28 mouse cellular contexts compared by ENCODE assay signal in genomic region chr8:70134931-70135330, GRCm38 (mm10). TPM values are rescaled to one million over a fixed set of nuclear protein-coding genes. Genes with fewer than 3 reads are reported as not detected.
DNase-seq lines count a peak whose midpoint lies in the region; ATAC-seq and TF ChIP-seq lines count a peak whose summit lies in the region.
"Had no signal": no experiment of that assay in that cellular context is flagged by ENCODE, and none has a peak within 500 bp of the region (broad histone marks: within the 10 kb centered on the region; RNA-seq: fewer than 3 reads in every experiment).

No protein-coding gene starts in this region.

- no peak overlapping the region for H3K4me3 ChIP-seq in heart, embryonic 11.5 days (ENCODE audit: low read depth, low read length)
- no peak overlapping the region for H3K4me3 ChIP-seq in heart, embryonic 14.5 days (ENCODE audit: control insufficient read depth in 1 of 2, insufficient read depth in 1 of 2, low read depth in 1 of 2, low read length in 2 of 2)
- peak overlapping the region; percentile 64 for H3K4me3 ChIP-seq in megakaryocyte, embryonic 14.5 days (replicated peaks)
- no peak overlapping the region for H3K4me3 ChIP-seq in myocyte
- no peak overlapping the region for H3K4me3 ChIP-seq in limb, embryonic 10.5 days
- H3K4me3 ChIP-seq: forebrain, embryonic 10.5 days; forebrain, embryonic 13.5 days; hindbrain, embryonic 12.5 days; hindbrain, embryonic 15.5 days had no signal

- H3K79me2 ChIP-seq in myocyte (ENCODE audit: control insufficient read depth, insufficient read depth) = peaks cover 7% of the 10 kb centered on the region

- ATAC-seq in heart, embryonic 11.5 days (replicated peaks; ENCODE audit: insufficient number of reproducible peaks, low FRiP score, low TSS enrichment) = no peak
- ATAC-seq in heart, embryonic 14.5 days (ENCODE audit: insufficient number of reproducible peaks, insufficient read depth, low FRiP score, low read depth) = no peak
- ATAC-seq in megakaryocyte, adult 5-6 weeks (ENCODE audit: poor library complexity, severe bottlenecking) = no peak
- ATAC-seq: CD4-positive, CD25-positive, alpha-beta regulatory T cell, adult 4 months; forebrain, embryonic 13.5 days; forebrain, embryonic 16.5 days; intestine, postnatal 0 days had no signal

- H3K4me2 ChIP-seq in heart, embryonic 11.5 days = no peak overlapping the region
- no peak overlapping the region for H3K4me2 ChIP-seq in heart, embryonic 14.5 days (ENCODE audit: low read length)
- no peak overlapping the region for H3K4me2 ChIP-seq in myocyte (ENCODE audit: low read depth)
- H3K4me2 ChIP-seq: forebrain, embryonic 13.5 days; hindbrain, embryonic 12.5 days; hindbrain, embryonic 15.5 days had no signal

- peaks cover 10% of the 10 kb centered on the region for H3K4me1 ChIP-seq in heart, embryonic 11.5 days (ENCODE audit: control insufficient read depth, insufficient read depth, low read length)
- peaks cover 14 to 28% of the 10 kb centered on the region in 2 experiments for H3K4me1 ChIP-seq in heart, embryonic 14.5 days (ENCODE audit: control insufficient read depth in 2 of 2, insufficient read depth in 2 of 2, low read length in 2 of 2)
- H3K4me1 ChIP-seq in megakaryocyte, embryonic 14.5 days = peaks cover 64% of the 10 kb centered on the region
- peaks cover 22% of the 10 kb centered on the region for H3K4me1 ChIP-seq in limb, embryonic 10.5 days

- H3K27ac ChIP-seq in heart, embryonic 11.5 days (ENCODE audit: low read depth, low read length) = 0 out of 2 replicates have a peak overlapping the region, but pooled peaks have one; percentile 35
- peak overlapping the region; percentile 48 to 49; a peak in 1 of 4 replicates for H3K27ac ChIP-seq in heart, embryonic 14.5 days (replicated peaks in 1 of 2; ENCODE audit: control insufficient read depth in 1 of 2, insufficient read depth in 1 of 2, low read depth in 2 of 2, low read length in 2 of 2)
- no peak overlapping the region for H3K27ac ChIP-seq in limb, embryonic 10.5 days
- H3K27ac ChIP-seq: forebrain, embryonic 10.5 days; forebrain, embryonic 13.5 days; hindbrain, embryonic 12.5 days; hindbrain, embryonic 15.5 days had no signal

- H3K9me3 ChIP-seq in heart, embryonic 11.5 days (replicated peaks; ENCODE audit: control insufficient read depth, low read length) = no peaks in the 10 kb centered on the region
- H3K9me3 ChIP-seq in heart, embryonic 14.5 days (ENCODE audit: control insufficient read depth, low read length) = no peaks in the 10 kb centered on the region
- H3K9me3 ChIP-seq in megakaryocyte, embryonic 14.5 days = no peaks in the 10 kb centered on the region
- no peaks in the 10 kb centered on the region for H3K9me3 ChIP-seq in limb, embryonic 10.5 days (replicated peaks)
- H3K9me3 ChIP-seq: forebrain, embryonic 10.5 days; forebrain, embryonic 13.5 days; hindbrain, embryonic 12.5 days; hindbrain, embryonic 15.5 days had no signal

- peaks cover 18% of the 10 kb centered on the region for H3K36me3 ChIP-seq in heart, embryonic 11.5 days (ENCODE audit: control insufficient read depth, insufficient read depth, low read length)
- peaks cover 53% of the 10 kb centered on the region for H3K36me3 ChIP-seq in heart, embryonic 14.5 days (ENCODE audit: control insufficient read depth, insufficient read depth, low read length)
- peaks cover 52% of the 10 kb centered on the region for H3K36me3 ChIP-seq in megakaryocyte, embryonic 14.5 days (replicated peaks; ENCODE audit: low read length)
- no peaks in the 10 kb centered on the region for H3K36me3 ChIP-seq in myocyte (ENCODE audit: control insufficient read depth, insufficient read depth)
- H3K36me3 ChIP-seq in limb, embryonic 10.5 days = peaks cover 58% of the 10 kb centered on the region

- no peaks in the 10 kb centered on the region for H3K27me3 ChIP-seq in heart, embryonic 11.5 days (ENCODE audit: control insufficient read depth, insufficient read depth, low read length)
- no peaks in the 10 kb centered on the region for H3K27me3 ChIP-seq in heart, embryonic 14.5 days (ENCODE audit: control insufficient read depth, insufficient read depth, low read length)
- H3K27me3 ChIP-seq in megakaryocyte, embryonic 14.5 days (replicated peaks) = no peaks in the 10 kb centered on the region
- H3K27me3 ChIP-seq in myocyte (ENCODE audit: control insufficient read depth, insufficient read depth, insufficient read length) = no peaks in the 10 kb centered on the region
- H3K27me3 ChIP-seq in limb, embryonic 10.5 days (ENCODE audit: low read depth, poor library complexity, severe bottlenecking) = no peaks in the 10 kb centered on the region
- H3K27me3 ChIP-seq: forebrain, embryonic 13.5 days; hindbrain, embryonic 12.5 days; hindbrain, embryonic 15.5 days had no signal

- no peak overlapping the region for H3K9ac ChIP-seq in heart, embryonic 11.5 days (ENCODE audit: low read depth, low read length)
- H3K9ac ChIP-seq in heart, embryonic 14.5 days (ENCODE audit: low read length) = no peak overlapping the region
- H3K9ac ChIP-seq: forebrain, embryonic 13.5 days; hindbrain, embryonic 12.5 days; hindbrain, embryonic 15.5 days had no signal

- no peak for DNase-seq in heart, postnatal 4 days
- DNase-seq in heart, adult 9 months (ENCODE audit: low spot score in 2 of 2) = no peak
- no peak for DNase-seq in limb, embryonic 10.5 days (ENCODE audit: low spot score)
- DNase-seq: adrenal gland, adult 2 months; adrenal gland, postnatal 14 days; cerebellum, adult 11-12 months; cerebellum, adult 8-10 months; cerebellum, postnatal 14 days; gastrocnemius, postnatal 10 days; gastrocnemius, postnatal 36 days; kidney, adult 2 months had no signal

- no peak overlapping the region for H3ac ChIP-seq in myocyte (ENCODE audit: control insufficient read depth, insufficient read length)

- no peak for TF ChIP-seq POLR2A in myocyte (IDR thresholded peaks at IDR 0.05; ENCODE audit: insufficient read length, low read depth)

- 73% methylated on average over 9 of the region's 9 CpGs for WGBS in heart, embryonic 11.5 days (ENCODE audit: insufficient replicate concordance)
- WGBS in heart, embryonic 14.5 days = 66% methylated on average over 9 of the region's 9 CpGs
- WGBS in limb, embryonic 10.5 days = 95% methylated on average over 9 of the region's 9 CpGs

TF ChIP-seq in myocyte, 11 proteins besides CTCF, POLR2A, EP300 and RAD21:
- TF ChIP-seq POLR2AphosphoS2 (IDR thresholded peaks at IDR 0.05; ENCODE audit: insufficient read length, low read depth) (peak; percentile 31), USF1 (IDR thresholded peaks at IDR 0.05; ENCODE audit: low read depth) (no peak)

RNA-seq across cellular contexts. Expression of gene Nr2c2ap, which starts 3.8 kb away (rescaled TPM):
- polyA plus RNA-seq in heart, embryonic 11.5 days (2014; fragmentation: Nextera tagmentation; extraction: Ambion mirVana) = 17.0 and 23.4 TPM in 2 replicates
- total RNA-seq in heart, postnatal 4 days (2021) = 10 to 100 TPM; 14.8 to 17.1 TPM
- 23.0 and 26.2 TPM in 2 replicates for polyA plus RNA-seq in heart, embryonic 14.5 days (2014; fragmentation: Nextera tagmentation; extraction: Ambion mirVana)
- 14.3 TPM in 1 of 2 replicates, not detected in the other for polyA plus RNA-seq in megakaryocyte, embryonic 14.5 days (2012; ENCODE audit: insufficient read depth, low replicate concordance)
- 19.5 and 25.6 TPM in 2 replicates for total RNA-seq in megakaryocyte, adult 5-6 weeks (2015)
- total RNA-seq in megakaryocyte, adult 5-6 weeks (2017) = 4.7 and 7.1 TPM in 2 replicates
- polyA plus RNA-seq in myocyte (2012; fragmentation: generic; extraction: Trizol) = 41.3 TPM
- 29.6 and 35.9 TPM in 2 replicates for polyA plus RNA-seq in limb, embryonic 10.5 days (2016; fragmentation: Nextera tagmentation; extraction: Ambion mirVana)

RNA-seq across cellular contexts. Expression of gene Rfxank, which starts 4.0 kb away (rescaled TPM):
- polyA plus RNA-seq in heart, embryonic 11.5 days (2014; fragmentation: Nextera tagmentation; extraction: Ambion mirVana) = 13.2 and 15.1 TPM in 2 replicates
- 10 to 100 TPM; 25.4 to 25.8 TPM for total RNA-seq in heart, postnatal 4 days (2021)
- 18.1 and 21.0 TPM in 2 replicates for polyA plus RNA-seq in heart, embryonic 14.5 days (2014; fragmentation: Nextera tagmentation; extraction: Ambion mirVana)
- 8.9 and 18.5 TPM in 2 replicates for polyA plus RNA-seq in megakaryocyte, embryonic 14.5 days (2012; ENCODE audit: insufficient read depth, low replicate concordance)
- 13.6 and 16.3 TPM in 2 replicates for total RNA-seq in megakaryocyte, adult 5-6 weeks (2015)
- total RNA-seq in megakaryocyte, adult 5-6 weeks (2017) = 12.5 and 14.5 TPM in 2 replicates
- 11.2 TPM for polyA plus RNA-seq in myocyte (2012; fragmentation: generic; extraction: Trizol)
- polyA plus RNA-seq in limb, embryonic 10.5 days (2016; fragmentation: Nextera tagmentation; extraction: Ambion mirVana) = 20.1 and 27.9 TPM in 2 replicates

RNA-seq across cellular contexts. Expression of gene Borcs8, which starts 4.4 kb away (rescaled TPM):
- polyA plus RNA-seq in heart, embryonic 11.5 days (2014; fragmentation: Nextera tagmentation; extraction: Ambion mirVana) = 45.7 and 46.5 TPM in 2 replicates
- total RNA-seq in heart, postnatal 4 days (2021) = 10 to 100 TPM; 28.0 to 29.1 TPM
- polyA plus RNA-seq in heart, embryonic 14.5 days (2014; fragmentation: Nextera tagmentation; extraction: Ambion mirVana) = 46.7 and 50.3 TPM in 2 replicates
- 20.7 and 53.5 TPM in 2 replicates for polyA plus RNA-seq in megakaryocyte, embryonic 14.5 days (2012; ENCODE audit: insufficient read depth, low replicate concordance)
- total RNA-seq in megakaryocyte, adult 5-6 weeks (2015) = 35.3 and 51.3 TPM in 2 replicates
- total RNA-seq in megakaryocyte, adult 5-6 weeks (2017) = 32.2 and 35.8 TPM in 2 replicates
- polyA plus RNA-seq in myocyte (2012; fragmentation: generic; extraction: Trizol) = 53.0 TPM
- 45.3 and 49.8 TPM in 2 replicates for polyA plus RNA-seq in limb, embryonic 10.5 days (2016; fragmentation: Nextera tagmentation; extraction: Ambion mirVana)

RNA-seq across cellular contexts. Expression of gene Mef2b, which starts 4.6 kb away (rescaled TPM):
- 0.21 and 0.39 TPM in 2 replicates for polyA plus RNA-seq in heart, embryonic 11.5 days (2014; fragmentation: Nextera tagmentation; extraction: Ambion mirVana)
- under 1 TPM; 0.20 to 0.21 TPM for total RNA-seq in heart, postnatal 4 days (2021)
- polyA plus RNA-seq in heart, embryonic 14.5 days (2014; fragmentation: Nextera tagmentation; extraction: Ambion mirVana) = 0.22 TPM in 1 of 2 replicates, not detected in the other
- 1.3 and 1.9 TPM in 2 replicates for polyA plus RNA-seq in megakaryocyte, embryonic 14.5 days (2012; ENCODE audit: insufficient read depth, low replicate concordance)
- total RNA-seq in megakaryocyte, adult 5-6 weeks (2015) = 0.39 TPM in 1 of 2 replicates, not detected in the other
- not detected in 2 replicates for total RNA-seq in megakaryocyte, adult 5-6 weeks (2017)
- polyA plus RNA-seq in myocyte (2012; fragmentation: generic; extraction: Trizol) = 0.85 TPM
- 0.29 and 0.60 TPM in 2 replicates for polyA plus RNA-seq in limb, embryonic 10.5 days (2016; fragmentation: Nextera tagmentation; extraction: Ambion mirVana)
- total RNA-seq: granulocyte monocyte progenitor cell, adult 5-6 weeks; hematopoietic stem cell, adult 5-6 weeks had no signal
- polyA plus RNA-seq: intestine, postnatal 0 days had no signal

RNA-seq across cellular contexts. Expression of gene Ncan, which starts 14.3 kb away (rescaled TPM):
- polyA plus RNA-seq in heart, embryonic 11.5 days (2014; fragmentation: Nextera tagmentation; extraction: Ambion mirVana) = 0.11 and 0.16 TPM in 2 replicates
- 1 to 10 TPM in 1 of 2 experiments, under 1 TPM in 1; 0.81 to 1.2 TPM for total RNA-seq in heart, postnatal 4 days (2021)
- 0.26 and 0.34 TPM in 2 replicates for polyA plus RNA-seq in heart, embryonic 14.5 days (2014; fragmentation: Nextera tagmentation; extraction: Ambion mirVana)
- not detected in 2 replicates for polyA plus RNA-seq in megakaryocyte, embryonic 14.5 days (2012; ENCODE audit: insufficient read depth, low replicate concordance)
- total RNA-seq in megakaryocyte, adult 5-6 weeks (2015) = not detected in 2 replicates
- total RNA-seq in megakaryocyte, adult 5-6 weeks (2017) = not detected in 2 replicates
- not detected for polyA plus RNA-seq in myocyte (2012; fragmentation: generic; extraction: Trizol)
- 0.29 and 0.61 TPM in 2 replicates for polyA plus RNA-seq in limb, embryonic 10.5 days (2016; fragmentation: Nextera tagmentation; extraction: Ambion mirVana)
- total RNA-seq: gastrocnemius, adult 18-20 months; gastrocnemius, postnatal 36 days; granulocyte monocyte progenitor cell, adult 5-6 weeks; hematopoietic stem cell, adult 5-6 weeks; MEL had no signal
- polyA plus RNA-seq: C2C12; CD4-positive, CD25-positive, alpha-beta regulatory T cell, adult 4 months had no signal
